Mouse (Mus musculus): ENCODE results near the gene Vmac.

Gene Vmac

DNA sequence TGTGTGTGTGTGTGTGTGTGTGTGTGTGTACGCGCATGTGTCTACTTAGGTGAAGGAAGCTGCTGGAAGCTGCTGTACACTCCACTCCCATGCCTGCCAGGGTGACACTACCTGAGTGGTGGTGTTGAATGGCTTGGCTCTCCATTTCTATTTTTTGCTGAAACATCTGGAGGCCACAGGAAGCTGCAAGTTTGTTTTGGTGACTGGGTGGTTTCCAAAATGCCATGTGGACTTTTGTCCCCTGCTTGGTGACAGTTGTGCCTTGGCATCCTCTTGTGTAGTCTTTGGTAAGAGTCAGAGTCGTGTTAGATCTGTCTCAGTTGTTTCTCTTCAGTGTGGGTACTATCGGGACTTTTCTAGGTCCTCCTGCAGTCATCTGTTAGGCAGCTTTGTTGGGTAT lies 31.0 kb downstream of the Vmac start:
- in situ Hi-C loops (cut with MseI, MboI): no loop called here

DNA sequence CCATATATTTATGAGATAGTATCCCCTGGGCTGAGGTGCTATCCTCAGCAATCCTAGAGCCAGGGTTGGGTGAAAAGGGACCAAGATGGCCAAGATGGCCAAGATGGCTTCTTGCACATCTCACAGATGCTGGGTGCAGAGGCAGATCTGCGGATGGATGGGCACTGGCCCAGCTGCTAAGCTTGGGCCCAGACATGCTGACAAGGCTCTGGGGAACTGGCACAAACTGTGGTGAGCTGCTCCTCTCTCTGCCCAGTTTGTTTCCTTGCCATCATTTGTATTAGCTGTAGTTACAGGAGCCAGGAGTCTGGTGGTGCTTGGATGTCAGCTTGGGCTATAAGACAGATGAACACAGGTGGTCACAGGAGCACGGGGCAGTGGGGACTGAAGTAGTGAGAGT lies 33.2 kb downstream of the Vmac start:
- in situ Hi-C loops (cut with MseI, MboI): no loop called here

DNA sequence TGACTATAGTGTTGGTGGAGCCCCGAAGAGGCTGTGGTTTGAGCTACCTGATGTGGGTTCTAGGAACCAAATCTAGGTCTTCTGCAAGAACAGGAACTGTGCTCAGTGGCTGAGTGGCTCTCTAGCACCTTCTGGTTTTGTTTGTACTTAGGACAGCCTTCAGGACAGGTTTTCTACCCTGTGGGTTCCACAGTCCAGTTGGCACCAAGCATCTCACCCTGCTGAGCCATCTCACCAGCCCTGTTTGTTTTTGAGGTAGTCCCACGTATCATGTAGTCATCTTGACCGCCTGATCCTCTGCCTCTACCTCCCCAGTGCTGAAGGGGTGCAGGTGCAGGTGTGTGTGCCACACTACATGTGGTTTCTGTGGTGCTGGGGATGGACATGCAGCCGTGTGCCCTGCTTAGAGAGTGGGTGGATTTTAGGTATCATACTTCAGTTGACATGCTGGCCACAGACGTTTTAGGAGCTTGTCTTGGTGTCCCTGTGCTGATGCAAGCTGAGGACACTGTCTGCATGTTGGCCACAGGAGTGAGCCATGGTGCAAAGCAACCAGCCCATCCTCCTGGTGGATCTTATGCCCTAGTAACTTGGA lies 34.2 kb downstream of the Vmac start:
- in situ Hi-C loops (cut with MseI, MboI): no loop called here

DNA sequence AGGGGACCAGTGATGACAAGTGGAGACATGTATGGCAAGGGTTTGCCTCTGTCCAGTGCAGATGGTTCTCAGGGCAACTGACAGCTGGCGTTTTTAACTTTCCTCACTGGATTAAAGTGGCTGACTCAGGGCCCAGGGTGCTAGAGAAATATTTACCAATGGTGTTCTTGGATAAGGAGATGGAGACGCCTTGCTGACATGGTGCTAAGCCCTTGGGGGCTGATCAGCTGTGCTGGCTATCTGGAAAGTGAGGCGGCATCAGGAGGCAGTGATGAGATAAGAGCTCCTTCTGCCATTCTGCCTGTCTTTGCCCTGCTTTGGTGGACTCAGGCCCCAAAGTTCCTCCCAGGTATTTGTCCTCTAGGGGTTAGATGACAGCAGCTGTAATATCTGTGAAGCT lies 34.9 kb downstream of the Vmac start:
- in situ Hi-C loops (cut with MseI, MboI): no loop called here

DNA sequence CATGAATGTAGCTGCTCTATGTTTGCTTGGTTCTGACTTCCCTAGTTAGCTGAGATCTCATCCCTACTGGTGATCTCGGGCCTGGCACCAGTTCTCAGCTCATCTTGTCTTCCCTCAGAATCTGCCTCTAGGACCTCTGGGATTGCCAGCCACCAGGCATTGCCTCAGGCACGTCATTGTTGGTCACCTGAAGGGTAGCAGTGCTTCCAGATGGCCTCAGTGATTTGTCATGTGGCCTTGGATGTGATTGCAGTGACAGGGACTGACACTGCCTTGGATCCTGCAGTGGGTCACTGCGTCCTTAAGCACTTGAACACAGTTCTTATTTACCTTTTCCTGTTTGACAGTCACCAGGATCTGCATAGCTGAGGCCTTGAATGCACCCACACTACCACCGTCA lies 36.0 kb downstream of the Vmac start:
- in situ Hi-C loops (cut with MseI, MboI): no loop called here

DNA sequence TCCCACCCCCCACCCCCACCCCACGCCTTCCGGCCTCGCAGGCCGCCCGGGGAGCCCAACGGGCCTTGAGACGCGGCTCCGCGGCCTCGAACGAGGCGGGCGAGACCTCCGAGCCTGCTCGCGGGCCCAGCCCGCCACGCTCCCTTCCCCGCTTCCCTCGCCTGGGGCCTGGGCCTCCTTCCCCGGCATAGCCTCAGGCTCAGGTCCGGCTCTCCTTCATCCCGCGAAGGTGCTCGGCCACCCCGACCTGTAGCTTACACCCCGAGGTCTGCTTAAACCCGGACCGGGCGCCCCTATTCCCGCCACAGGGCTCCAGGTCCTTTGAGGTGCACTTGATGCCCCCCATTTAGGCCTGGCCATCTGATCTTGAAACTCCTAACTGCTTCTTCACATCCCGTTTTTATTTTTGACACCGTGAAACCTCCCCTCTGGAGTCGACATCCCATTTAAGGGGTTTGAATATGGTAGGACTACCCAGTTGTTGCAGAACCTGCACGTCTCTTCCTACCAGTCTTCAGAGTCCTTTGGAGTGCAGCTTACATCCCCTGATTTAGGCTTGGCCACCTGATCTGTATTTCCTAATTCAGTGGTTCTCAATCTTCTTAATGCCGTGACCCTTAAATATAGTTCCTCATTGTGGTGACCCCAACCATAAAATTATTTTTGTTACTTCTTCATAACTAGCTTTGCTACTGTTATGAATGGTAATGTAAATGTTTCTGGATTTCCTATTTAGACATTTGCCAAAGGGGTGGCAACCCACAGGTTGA lies 44.0 kb downstream of the Vmac start:
- in situ Hi-C loops (cut with MseI, MboI): no loop called here

DNA sequence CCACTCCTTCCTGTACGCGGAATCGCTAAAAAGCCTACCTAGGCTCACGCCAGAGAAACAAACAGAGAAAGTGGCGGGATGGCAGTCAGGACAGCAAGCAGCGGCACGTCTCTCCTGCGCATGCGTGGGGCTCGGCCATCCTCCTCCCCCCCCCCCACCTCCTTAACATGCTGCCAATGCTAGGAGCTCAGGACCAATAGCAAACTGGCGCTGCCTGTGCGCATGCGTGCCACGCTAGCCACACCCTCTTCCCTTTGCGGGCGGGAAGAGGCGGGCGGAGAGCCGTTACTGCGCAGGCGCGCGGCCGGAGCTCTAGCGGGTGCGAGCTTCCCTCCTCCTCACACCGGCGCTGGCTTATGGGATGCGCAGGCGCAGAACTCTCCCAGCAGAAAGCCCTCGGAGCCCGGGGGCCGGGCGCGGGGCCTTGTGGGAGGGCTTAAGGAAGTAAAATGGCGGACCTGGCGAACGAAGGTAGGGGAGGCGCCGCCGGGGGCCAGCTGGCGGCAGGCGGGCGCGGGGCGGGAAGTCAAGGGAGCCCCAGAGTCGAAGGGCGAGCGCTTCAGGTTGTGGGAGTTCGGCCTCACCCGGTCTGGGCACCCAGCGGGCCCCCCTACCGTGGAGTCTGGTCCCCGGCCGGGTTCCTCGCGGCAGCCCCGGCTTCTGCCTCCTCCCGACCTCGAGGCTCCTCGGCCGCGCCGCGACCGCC lies 44.7 kb downstream of the Vmac start, which contains the start of gene Ranbp3:
Ranbp3 (plus strand) TSS at position 354 of the 706 bp plus-strand sequence.
- in situ Hi-C loops (cut with MseI, MboI): no loop called here

GRCm38 (mm10) chr17:56669766-56670165 lies 48.1 kb downstream of the Vmac start:
- in situ Hi-C loops (cut with MseI, MboI): loop anchor here (5.0 kb wide), 2 partner anchors 37 to 52 kb away; no protein-coding TSS in a partner anchor

DNA sequence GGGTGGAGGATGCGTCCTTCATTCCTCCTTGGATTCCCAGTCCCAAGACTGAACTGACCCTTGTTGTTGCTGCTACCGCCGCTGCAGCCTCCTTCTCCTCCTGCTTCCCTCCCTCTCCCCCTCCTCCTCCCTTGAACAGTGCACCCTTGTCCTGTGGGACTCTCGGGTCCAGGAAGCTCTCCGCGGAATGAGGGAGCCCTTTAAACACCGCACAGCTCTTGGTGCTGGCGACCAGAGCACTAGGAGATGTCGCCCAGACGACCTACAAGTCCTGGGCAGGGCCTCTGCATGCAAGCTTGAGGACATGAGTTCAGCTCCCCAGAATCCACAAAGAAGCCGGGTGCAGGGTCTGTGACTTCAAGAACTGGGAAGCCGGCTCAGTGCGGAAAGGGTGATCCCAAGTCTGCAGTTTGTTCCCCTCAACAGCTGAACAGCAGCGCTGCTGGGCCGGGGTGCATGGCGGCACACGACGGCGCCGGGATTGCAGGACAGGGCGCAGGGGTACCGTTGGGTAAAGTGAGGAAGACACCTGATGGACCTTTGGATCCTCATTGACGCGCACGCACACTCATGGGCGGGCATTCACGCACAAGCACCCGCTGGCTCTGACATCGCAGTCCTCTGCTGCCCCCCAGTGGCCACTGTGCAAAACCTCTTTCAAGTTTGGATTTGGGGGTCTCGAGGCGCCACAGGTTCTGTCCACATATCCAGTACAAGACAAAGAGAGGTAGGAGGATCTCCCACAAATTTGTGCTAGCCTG lies 49.3 kb downstream of the Vmac start:
- in situ Hi-C loops (cut with MseI, MboI): loop anchor here (5.0 kb wide), 2 partner anchors 36 to 51 kb away; no protein-coding TSS in a partner anchor

- in situ Hi-C loops (cut with MseI, MboI): loop anchor here (5.0 kb wide), 2 partner anchors 35 to 50 kb away; no protein-coding TSS in a partner anchor
These were observed 50.2 kb downstream of the Vmac start for GRCm38 (mm10) chr17:56667591-56667990.

DNA sequence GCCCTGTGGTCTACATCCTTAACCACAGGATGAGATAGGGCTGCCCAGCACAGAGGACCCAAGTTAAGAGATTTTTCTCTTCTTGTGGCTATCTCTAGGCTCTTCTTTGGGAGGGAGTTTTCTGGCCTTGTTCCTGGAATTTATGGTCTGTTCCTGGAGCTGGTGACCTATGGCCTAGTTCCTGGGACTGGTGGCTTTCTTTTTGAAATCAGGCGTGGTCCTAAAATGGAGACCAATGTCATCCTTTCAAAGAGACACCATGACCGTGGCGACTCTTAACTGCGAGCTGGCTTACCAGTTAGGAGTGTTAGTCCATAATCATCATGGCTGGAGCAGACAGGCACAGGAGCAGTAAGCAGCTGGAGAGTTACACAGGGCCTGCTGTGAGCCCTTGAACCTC lies 51.4 kb downstream of the Vmac start:
- in situ Hi-C loops (cut with MseI, MboI): loop anchor here (5.0 kb wide), 2 partner anchors 34 to 49 kb away; no protein-coding TSS in a partner anchor

DNA sequence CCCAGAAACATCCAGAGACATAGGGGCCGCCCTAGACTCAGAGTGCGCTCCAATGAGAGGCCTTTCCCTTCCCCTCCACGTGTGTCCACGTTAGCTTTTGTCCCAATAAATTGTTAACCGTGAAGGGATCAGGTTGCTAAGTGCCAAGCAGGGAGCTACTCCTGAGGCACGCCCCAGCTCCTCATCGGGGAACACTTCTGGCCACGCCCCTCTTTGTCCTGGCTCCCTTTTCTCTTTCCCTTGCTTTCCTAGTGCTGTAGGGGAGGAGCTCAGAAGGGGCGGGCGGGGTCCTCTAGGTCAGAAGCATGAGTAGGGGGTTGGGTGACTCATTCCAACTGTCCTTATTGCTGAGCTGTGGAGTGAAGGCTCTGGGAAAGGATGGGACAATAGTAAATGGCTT lies 53.5 kb downstream of the Vmac start:
- in situ Hi-C loops (cut with MseI, MboI): no loop called here
